Mouse (Mus musculus) lung, embryonic 15.5 days (tissue): ENCODE data around the gene Laptm4a. TPM values are rescaled to one million over a fixed set of nuclear protein-coding genes. Genes with fewer than 3 reads are reported as not detected.
A peak's percentile ranks its signal among the peaks of the same experiment; 100 is the strongest.

Experiments
- ATAC-seq: fragments of 200-750 bp; cut with Nextera tagmentation; 2 replicates; pipeline ENCODE4 v1.8.0; 2017; ENCODE audit warnings: moderate number of reproducible peaks, borderline replicate concordance; ENCODE audit not compliant: low FRiP score, low TSS enrichment; ENCODE audit errors: extremely low read depth
- H3K27ac ChIP-seq: fragments of 300-500 bp; sonication (generic); 2 replicates; pipeline ENCODE4 v1.5.1; 2015; ENCODE audit warnings: moderate library complexity, mild to moderate bottlenecking, inconsistent platforms
- H3K27me3 ChIP-seq: fragments of 300-500 bp; sonication (generic); 2 replicates; pipeline ENCODE4 v1.6.1; 2015; ENCODE audit warnings: inconsistent platforms
- H3K36me3 ChIP-seq: fragments of 300-500 bp; sonication (generic); 2 replicates; pipeline ENCODE4 v1.6.1; 2015; ENCODE audit warnings: inconsistent platforms
- H3K4me1 ChIP-seq: fragments of 300-500 bp; sonication (generic); 2 replicates; pipeline ENCODE4 v1.6.1; 2015; ENCODE audit warnings: inconsistent platforms
- H3K4me2 ChIP-seq: fragments of 300-500 bp; sonication (generic); 2 replicates; pipeline ENCODE4 v1.6.1; 2015; ENCODE audit warnings: inconsistent platforms, mild to moderate bottlenecking, moderate library complexity
- H3K4me3 ChIP-seq: fragments of 300-500 bp; sonication (generic); 2 replicates; pipeline ENCODE4 v1.5.1; 2015; ENCODE audit warnings: mild to moderate bottlenecking, inconsistent platforms
- H3K9ac ChIP-seq: fragments of 300-500 bp; sonication (generic); 2 replicates; pipeline ENCODE4 v1.6.1; 2015; ENCODE audit warnings: inconsistent platforms
- H3K9me3 ChIP-seq: fragments of 300-500 bp; sonication (generic); 2 replicates; pipeline ENCODE4 v1.6.1; 2016; ENCODE audit warnings: inconsistent platforms
- WGBS: fragments of 180-500 bp; shearing (Covaris S2); methylation state at CpG from one replicate; pipeline ENCODE4 v1.1.7; 2015; 5-methylcytosine and 5-hydroxymethylcytosine counted together
- polyA plus RNA-seq: library from polyadenylated mRNA; unstranded; fragments of >200 nt; fragmentation: Nextera tagmentation; extraction: Ambion mirVana; gene quantifications from 2 replicates; pipeline ENCODE4 v1.2.1, GENCODE M21; 2015

The Laptm4a gene
- polyA plus RNA-seq, 1 experiment from 2014 or later = 336 TPM

DNA sequence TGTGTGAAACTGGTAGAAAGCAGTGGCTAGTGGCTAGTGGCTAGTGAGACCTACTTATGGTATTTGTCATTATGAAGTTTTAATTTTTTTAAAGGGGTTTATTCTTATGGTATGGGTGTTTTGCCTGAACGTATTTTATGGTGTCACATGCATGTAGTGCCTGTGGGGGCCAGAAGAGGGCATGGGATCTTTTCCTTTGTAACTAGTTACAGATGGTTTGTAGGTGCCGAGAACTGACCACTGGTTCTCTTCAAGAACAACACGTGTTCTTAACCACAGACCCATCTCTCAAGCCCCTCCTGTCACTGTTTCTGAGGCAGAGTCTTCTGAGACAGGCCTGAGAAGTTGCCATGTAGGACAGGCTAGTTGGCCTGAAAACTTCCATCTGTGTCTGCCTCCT, 53.6 kb downstream of the Laptm4a start:
- Histone ChIP-seq H3K27me3 (no peaks in the 10 kb centered on the region), H3K4me3 (peak overlapping the region; percentile 72; the same call in 1 of the 2 replicates), H3K9me3 (no peaks in the 10 kb centered on the region), H3K27ac (no peak overlapping the region), H3K4me2 (0 out of 2 replicates have a peak overlapping the region, but pooled peaks have one; percentile 84), H3K4me1 (peaks cover 11% of the 10 kb centered on the region), H3K9ac (peak overlapping the region; percentile 53; the same call in 1 of the 2 replicates), H3K36me3 (peaks cover 10% of the 10 kb centered on the region)
- no peak for ATAC-seq
- 88% methylated on average over 3 of the region's 3 CpGs for WGBS

Other genes with a start within 250 kb of the Laptm4a start
- 42.5 and 44.5 TPM in 2 replicates for gene Pum2, start 247.5 kb upstream of the Laptm4a start, polyA plus RNA-seq
- 139 and 142 TPM in 2 replicates for gene Sdc1, start 150.3 kb upstream of the Laptm4a start, polyA plus RNA-seq
- gene Matn3, start 26.3 kb downstream of the Laptm4a start, polyA plus RNA-seq = 2.8 TPM in 2 replicates
- gene Wdr35, start 52.2 kb downstream of the Laptm4a start, polyA plus RNA-seq = 20.7 and 22.8 TPM in 2 replicates
- gene Ttc32, start 108.3 kb downstream of the Laptm4a start, polyA plus RNA-seq = 23.8 and 25.0 TPM in 2 replicates